Mouse (Mus musculus) lung, adult 2 months (tissue): ENCODE results near the gene Ttll1.

Experiments
- CTCF ChIP-seq: fragments of 200-500 bp; IDR thresholded peaks from 2 replicates; pipeline ENCODE4 v1.5.1; 2011; ENCODE audit warnings: mild to moderate bottlenecking, low read length, control low read depth; ENCODE audit not compliant: insufficient read depth
- POLR2A ChIP-seq: fragments of 200-500 bp; IDR thresholded peaks from 2 replicates; pipeline ENCODE4 v1.6.1; 2011; ENCODE audit warnings: low read depth, mild to moderate bottlenecking, control low read depth, low read length, borderline replicate concordance; ENCODE audit errors: extremely low read depth

- no peak for TF ChIP-seq CTCF
- no peak for TF ChIP-seq POLR2A
Observed at GRCm38 (mm10) chr15:83444425-83444824, 66.3 kb downstream of the Ttll1 start.
